Mouse (Mus musculus) embryonic facial prominence, embryonic 11.5 days (tissue): ENCODE measurements around the gene A630023A22Rik. TPM values are rescaled to one million over a fixed set of nuclear protein-coding genes. Genes with fewer than 3 reads are reported as not detected.

ENCODE experiments used
- ATAC-seq: fragments of 200-750 bp; cut with Nextera tagmentation; replicated peaks from 2 replicates; pipeline ENCODE4 v1.8.0; 2017; ENCODE audit warnings: low read depth; ENCODE audit not compliant: insufficient number of reproducible peaks, low FRiP score, low TSS enrichment
- DNase-seq: peaks from one replicate; pipeline ENCODE4 v3.0.0-alpha.2; 2015; ENCODE audit warnings: low spot score
- H3K27ac ChIP-seq: fragments of 300-500 bp; sonication (generic); replicated peaks from 2 replicates; pipeline ENCODE4 v1.5.1; 2014; ENCODE audit warnings: mild to moderate bottlenecking, low read depth, low read length, control low read depth
- H3K27me3 ChIP-seq: fragments of 300-500 bp; sonication (generic); 2 replicates; pipeline ENCODE4 v1.6.1; 2014; ENCODE audit warnings: mild to moderate bottlenecking, low read length, moderate library complexity, mixed read lengths; ENCODE audit not compliant: control insufficient read depth, insufficient read depth
- H3K36me3 ChIP-seq: fragments of 300-500 bp; sonication (generic); replicated peaks from 2 replicates; pipeline ENCODE4 v1.6.1; 2014; ENCODE audit warnings: low read depth, mild to moderate bottlenecking, low read length, moderate library complexity, mixed read lengths; ENCODE audit not compliant: control insufficient read depth, insufficient read depth
- H3K4me1 ChIP-seq: fragments of 300-500 bp; sonication (generic); 2 replicates; pipeline ENCODE4 v1.6.1; 2014; ENCODE audit warnings: low read length, mixed read lengths; ENCODE audit not compliant: control insufficient read depth, insufficient read depth
- H3K4me2 ChIP-seq: fragments of 300-500 bp; sonication (generic); 2 replicates; pipeline ENCODE4 v1.6.1; 2014; ENCODE audit warnings: low read depth, mild to moderate bottlenecking, control low read depth, low read length, moderate library complexity
- H3K4me3 ChIP-seq: fragments of 300-500 bp; sonication (generic); 2 replicates; pipeline ENCODE4 v1.5.1; 2014; ENCODE audit warnings: low read depth, low read length, control low read depth
- H3K9ac ChIP-seq: fragments of 300-500 bp; sonication (generic); replicated peaks from 2 replicates; pipeline ENCODE4 v1.6.1; 2014; ENCODE audit warnings: mild to moderate bottlenecking, control low read depth, low read length
- H3K9me3 ChIP-seq: fragments of 300-500 bp; sonication (generic); replicated peaks from 2 replicates; pipeline ENCODE4 v1.6.1; 2016; ENCODE audit warnings: mild to moderate bottlenecking, low read length, inconsistent platforms, mixed read lengths; ENCODE audit not compliant: control insufficient read depth
- WGBS: fragments of 180-500 bp; shearing (Covaris S2); extraction: QIAGEN DNeasy Blood & Tissue Kit; methylation state at CpG from one replicate; pipeline ENCODE4 v1.1.7; 2014; 5-methylcytosine and 5-hydroxymethylcytosine counted together
- polyA plus RNA-seq: library from polyadenylated mRNA; unstranded; fragments of >200 nt; fragmentation: Nextera tagmentation; extraction: Ambion mirVana; gene quantifications from 2 replicates; pipeline ENCODE4 v1.2.1, GENCODE M21; 2014

Gene A630023A22Rik
- polyA plus RNA-seq, 1 experiment from 2014 or later = not detected

- Histone ChIP-seq H3K4me3 (no peak overlapping the region), H3K9me3 (no peaks in the 10 kb centered on the region), H3K36me3 (no peaks in the 10 kb centered on the region), H3K4me2 (no peak overlapping the region), H3K4me1 (no peaks in the 10 kb centered on the region), H3K27ac (no peak overlapping the region), H3K27me3 (no peaks in the 10 kb centered on the region), H3K9ac (no peak overlapping the region)
- 70% methylated on average over 3 of the region's 3 CpGs for WGBS
- DNase-seq = no peak
- no peak for ATAC-seq
Measured at GRCm38 (mm10) chr14:34103855-34104254, 1.3 kb upstream of the A630023A22Rik start.

GRCm38 (mm10) chr14:34096161-34096560, 6.4 kb downstream of the A630023A22Rik start:
- no peak overlapping the region for H3K4me2 ChIP-seq
- H3K27me3 ChIP-seq = no peaks in the 10 kb centered on the region
- no peak overlapping the region for H3K27ac ChIP-seq
- no peak for DNase-seq
- no peak overlapping the region for H3K9ac ChIP-seq
- H3K4me3 ChIP-seq = no peak overlapping the region
- H3K9me3 ChIP-seq = no peaks in the 10 kb centered on the region
- ATAC-seq = no peak
- no peaks in the 10 kb centered on the region for H3K36me3 ChIP-seq
- 75% methylated on average over 5 of the region's 5 CpGs for WGBS
- no peaks in the 10 kb centered on the region for H3K4me1 ChIP-seq

GRCm38 (mm10) chr14:34092856-34093255, 9.7 kb downstream of the A630023A22Rik start:
- Histone ChIP-seq H3K36me3 (no peaks in the 10 kb centered on the region), H3K4me2 (no peak overlapping the region), H3K9me3 (no peaks in the 10 kb centered on the region), H3K4me3 (no peak overlapping the region), H3K27me3 (no peaks in the 10 kb centered on the region), H3K4me1 (no peaks in the 10 kb centered on the region), H3K9ac (no peak overlapping the region), H3K27ac (no peak overlapping the region)
- ATAC-seq (no peak), DNase-seq (no peak)
- WGBS = 87% methylated on average over 1 of the region's 1 CpGs

GRCm38 (mm10) chr14:34091475-34091874, 11.1 kb downstream of the A630023A22Rik start:
- Histone ChIP-seq H3K4me3 (no peak overlapping the region), H3K36me3 (no peaks in the 10 kb centered on the region), H3K27me3 (no peaks in the 10 kb centered on the region), H3K4me2 (no peak overlapping the region), H3K4me1 (no peaks in the 10 kb centered on the region), H3K9me3 (no peaks in the 10 kb centered on the region), H3K27ac (no peak overlapping the region), H3K9ac (no peak overlapping the region)
- ATAC-seq (no peak), DNase-seq (no peak)
- WGBS = 84% methylated on average over 5 of the region's 5 CpGs

GRCm38 (mm10) chr14:34089796-34090195, 12.8 kb downstream of the A630023A22Rik start:
- 83% methylated on average over 8 of the region's 8 CpGs for WGBS
- Histone ChIP-seq H3K4me2 (no peak overlapping the region), H3K4me3 (no peak overlapping the region), H3K36me3 (no peaks in the 10 kb centered on the region), H3K27me3 (no peaks in the 10 kb centered on the region), H3K27ac (no peak overlapping the region), H3K9me3 (no peaks in the 10 kb centered on the region), H3K9ac (no peak overlapping the region), H3K4me1 (no peaks in the 10 kb centered on the region)
- DNase-seq (no peak), ATAC-seq (no peak)

GRCm38 (mm10) chr14:34087856-34088398, 14.6 kb downstream of the A630023A22Rik start:
- no peak overlapping the region for H3K4me3 ChIP-seq
- H3K9me3 ChIP-seq = no peaks in the 10 kb centered on the region
- ATAC-seq = no peak
- no peak overlapping the region for H3K9ac ChIP-seq
- no peaks in the 10 kb centered on the region for H3K4me1 ChIP-seq
- no peaks in the 10 kb centered on the region for H3K27me3 ChIP-seq
- no peak for DNase-seq
- H3K27ac ChIP-seq = no peak overlapping the region
- no peaks in the 10 kb centered on the region for H3K36me3 ChIP-seq
- WGBS = 73% methylated on average over 2 of the region's 2 CpGs
- no peak overlapping the region for H3K4me2 ChIP-seq

- WGBS = 56% methylated on average over 4 of the region's 4 CpGs
Measured at GRCm38 (mm10) chr14:34086806-34087205, 15.7 kb downstream of the A630023A22Rik start.

GRCm38 (mm10) chr14:34085731-34086130, 16.8 kb downstream of the A630023A22Rik start, which contains the start of gene Anxa8:
Anxa8 (plus strand) TSS chr14:34085981.
- Histone ChIP-seq H3K9ac (no peak within 1 kb of the TSS), H3K27ac (no peak within 1 kb of the TSS), H3K4me2 (no peak within 1 kb of the TSS), H3K9me3 (no peaks in the 10 kb centered on the region), H3K4me3 (no peak within 1 kb of the TSS), H3K4me1 (no peaks in the 10 kb centered on the region), H3K27me3 (no peaks in the 10 kb centered on the region), H3K36me3 (no peaks in the 10 kb centered on the region)
- ATAC-seq = no peak
- 65% methylated on average over 4 of the region's 4 CpGs for WGBS
- no peak for DNase-seq

More at GRCm38 (mm10) chr14:34086806-34087205, 15.7 kb downstream of the A630023A22Rik start:
- Histone ChIP-seq H3K4me2 (no peak overlapping the region), H3K36me3 (no peaks in the 10 kb centered on the region), H3K9ac (no peak overlapping the region), H3K9me3 (no peaks in the 10 kb centered on the region), H3K27me3 (no peaks in the 10 kb centered on the region), H3K4me1 (no peaks in the 10 kb centered on the region), H3K4me3 (no peak overlapping the region), H3K27ac (no peak overlapping the region)
- DNase-seq = no peak
- ATAC-seq = no peak
